Comparison of ENCODE assay signal across 15 mouse cellular contexts in the genomic region with DNA sequence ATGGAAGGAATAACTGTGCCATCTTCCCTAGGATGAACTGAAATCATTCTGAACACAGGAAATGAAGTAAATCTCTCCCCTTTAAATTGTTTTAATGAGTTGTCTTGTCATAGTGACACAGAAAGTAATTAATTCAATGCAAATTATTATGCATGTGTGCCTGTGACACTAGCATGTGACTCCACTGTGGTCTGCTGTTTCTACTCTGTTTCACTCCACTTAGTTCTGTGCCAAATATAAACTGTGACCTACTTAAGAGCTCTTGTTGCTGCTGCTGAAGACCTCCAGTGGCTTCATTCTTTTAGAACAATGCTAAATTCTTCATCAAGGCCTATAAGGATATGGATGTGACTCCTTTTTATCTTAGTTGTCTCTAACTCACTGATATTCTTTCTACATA.
"Had no signal": no experiment of that assay in that cellular context is flagged by ENCODE, and none has a peak within 500 bp of the region (broad histone marks: within the 10 kb centered on the region; RNA-seq: fewer than 3 reads in every experiment).

No protein-coding gene starts in this region.

- H3K9ac ChIP-seq: limb, embryonic 15.5 days; liver, embryonic 12.5 days; lung, embryonic 14.5 days; midbrain, embryonic 15.5 days; stomach, embryonic 15.5 days had no signal

- ATAC-seq: liver, embryonic 12.5 days; midbrain, embryonic 15.5 days had no signal

- H3K4me1 ChIP-seq: limb, embryonic 15.5 days; liver, embryonic 12.5 days; midbrain, embryonic 10.5 days; midbrain, embryonic 15.5 days; stomach, embryonic 15.5 days had no signal

- DNase-seq: kidney, adult 8-10 months; kidney, postnatal 25 days; layer of hippocampus, adult 9-11 months; layer of hippocampus, postnatal 36 days; lung, embryonic 14.5 days; lung, postnatal 10 days; lung, postnatal 4 days; right cerebral cortex, postnatal 4 days; thymus, adult 2 months; thymus, postnatal 25 days had no signal

- H3K36me3 ChIP-seq: limb, embryonic 15.5 days; liver, embryonic 12.5 days; midbrain, embryonic 10.5 days; midbrain, embryonic 15.5 days; stomach, embryonic 15.5 days had no signal

- H3K4me2 ChIP-seq: limb, embryonic 15.5 days; liver, embryonic 12.5 days; lung, embryonic 14.5 days; midbrain, embryonic 15.5 days; stomach, embryonic 15.5 days had no signal

- H3K4me3 ChIP-seq: limb, embryonic 15.5 days; liver, embryonic 12.5 days; midbrain, embryonic 10.5 days; midbrain, embryonic 15.5 days; stomach, embryonic 15.5 days had no signal

- H3K27me3 ChIP-seq: limb, embryonic 15.5 days; liver, embryonic 12.5 days; midbrain, embryonic 15.5 days; stomach, embryonic 15.5 days had no signal

- H3K9me3 ChIP-seq: limb, embryonic 15.5 days; liver, embryonic 12.5 days; midbrain, embryonic 10.5 days; midbrain, embryonic 15.5 days; stomach, embryonic 15.5 days had no signal

- H3K27ac ChIP-seq: limb, embryonic 15.5 days; liver, embryonic 12.5 days; midbrain, embryonic 10.5 days; midbrain, embryonic 15.5 days; stomach, embryonic 15.5 days had no signal
